Mouse (Mus musculus) liver, adult 2 months (tissue): ENCODE data around the gene Hdac7.

Experiments
- CTCF ChIP-seq: fragments of 200-500 bp; IDR thresholded peaks from 2 replicates; pipeline ENCODE4 v1.5.1; 2011; ENCODE audit warnings: low read depth, low read length, control low read depth
- POLR2A ChIP-seq: fragments of 200-500 bp; IDR thresholded peaks from 2 replicates; pipeline ENCODE4 v1.6.1; 2011; ENCODE audit warnings: low read length, control low read depth; ENCODE audit not compliant: insufficient read depth; ENCODE audit errors: extremely low read depth

GRCm38 (mm10) chr15:97767280-97768186 lies 76.8 kb downstream of the Hdac7 start, which contains the start of gene Rapgef3:
- TF ChIP-seq POLR2A, result 0 out of 2 replicates have a peak, but pooled peaks have one; percentile 14
- peak; percentile 68 for TF ChIP-seq CTCF
